Mouse (Mus musculus) kidney, adult 2 months (tissue): ENCODE measurements around the gene Slc6a5. TPM values are rescaled to one million over a fixed set of nuclear protein-coding genes. Genes with fewer than 3 reads are reported as not detected.

Experiments
- DNase-seq: peaks from one replicate; pipeline ENCODE4 v3.0.0; 2021
- H3K27ac ChIP-seq: fragments of 200-500 bp; 2 replicates; pipeline ENCODE4 v1.5.1; 2012; ENCODE audit warnings: low read depth, low read length, control low read depth, inconsistent platforms; ENCODE audit not compliant: insufficient read depth
- H3K27me3 ChIP-seq: fragments of 200-500 bp; replicated peaks from 2 replicates; pipeline ENCODE4 v1.6.1; 2012; ENCODE audit warnings: mild to moderate bottlenecking, moderate library complexity, low read length, inconsistent platforms; ENCODE audit not compliant: control insufficient read depth, insufficient read depth
- H3K36me3 ChIP-seq: fragments of 200-500 bp; 2 replicates; pipeline ENCODE4 v1.6.1; 2012; ENCODE audit warnings: mild to moderate bottlenecking, moderate library complexity, low read length, inconsistent platforms; ENCODE audit not compliant: control insufficient read depth, insufficient read depth
- H3K4me1 ChIP-seq: fragments of 200-500 bp; 2 replicates; pipeline ENCODE4 v1.6.1; 2011; ENCODE audit warnings: low read length; ENCODE audit not compliant: control insufficient read depth, insufficient read depth
- H3K4me3 ChIP-seq: fragments of 200-500 bp; 2 replicates; pipeline ENCODE4 v1.5.1; 2011; ENCODE audit warnings: mild to moderate bottlenecking, low read depth, low read length, control low read depth; ENCODE audit not compliant: insufficient read depth
- CTCF ChIP-seq: fragments of 200-500 bp; conservative IDR thresholded peaks from 2 replicates; pipeline ENCODE4 v1.5.1; 2011; ENCODE audit warnings: low read depth, mild to moderate bottlenecking, control low read depth, low read length, moderate library complexity, mixed read lengths; ENCODE audit not compliant: insufficient read depth, insufficient read length
- POLR2A ChIP-seq: fragments of 200-500 bp; IDR thresholded peaks from one replicate; pipeline ENCODE4 v1.6.1; 2011; ENCODE audit warnings: low read depth, low read length, control low read depth
- WGBS: fragments of 180-500 bp; shearing (Covaris S2); methylation state at CpG from one replicate; pipeline ENCODE4 v1.1.7; 2018; 5-methylcytosine and 5-hydroxymethylcytosine counted together
- polyA plus RNA-seq: library from polyadenylated mRNA; depleted of rRNA; stranded (reverse); fragments of >200 nt; gene quantifications from 2 replicates; pipeline ENCODE4 v1.2.3, GENCODE M21; 2012

Gene Slc6a5
- polyA plus RNA-seq, 1 experiment, result not detected

DNA sequence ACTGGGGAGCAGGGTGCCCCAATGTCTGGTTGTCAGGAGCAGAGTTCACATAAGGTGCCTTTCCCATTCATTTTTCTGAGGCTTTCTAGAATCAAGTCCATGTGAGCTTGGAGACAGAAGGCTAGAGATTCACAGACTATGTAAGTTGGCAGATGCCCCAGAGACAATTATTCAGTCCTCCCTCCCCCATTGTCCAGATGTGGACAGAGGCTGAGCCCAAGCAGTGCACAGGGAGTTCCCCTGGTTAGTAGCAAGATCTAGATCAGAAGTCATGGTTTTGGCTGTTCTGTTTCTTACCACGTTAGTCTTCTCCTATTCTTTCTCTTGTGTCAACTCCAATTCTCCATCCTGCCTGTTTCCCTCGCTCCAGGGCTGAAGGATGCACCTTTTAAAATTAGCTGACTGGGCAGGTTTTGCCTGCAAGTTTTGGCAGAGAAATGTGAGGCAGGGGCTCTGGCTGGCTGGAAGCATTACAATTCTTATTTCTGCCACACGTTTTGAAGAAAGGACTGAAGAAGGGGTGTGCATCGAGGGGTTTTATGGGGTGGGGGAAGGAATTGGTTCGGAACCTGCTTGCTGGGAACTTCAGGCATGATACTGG lies 3.9 kb downstream of the Slc6a5 start:
- no peak for DNase-seq
- TF ChIP-seq POLR2A (no peak), CTCF (no peak)
- Histone ChIP-seq H3K36me3 (no peaks in the 10 kb centered on the region), H3K4me1 (no peaks in the 10 kb centered on the region; the same call in 1 of the 2 replicates), H3K4me3 (no peak overlapping the region), H3K27ac (no peak overlapping the region), H3K27me3 (peaks cover 5% of the 10 kb centered on the region; the same call in 1 of the 2 replicates)
- WGBS, result 6% methylated on average over 5 of the region's 5 CpGs

- DNase-seq, result no peak
- Histone ChIP-seq H3K4me3 (no peak overlapping the region), H3K27ac (no peak overlapping the region), H3K4me1 (no peaks in the 10 kb centered on the region; the same call in 1 of the 2 replicates), H3K27me3 (peaks cover 5% of the 10 kb centered on the region; the same call in 1 of the 2 replicates), H3K36me3 (no peaks in the 10 kb centered on the region)
- TF ChIP-seq POLR2A (no peak), CTCF (no peak)
- WGBS, result 18% methylated on average over 9 of the region's 9 CpGs
Observed at GRCm38 (mm10) chr7:49914946-49915345, 5.0 kb downstream of the Slc6a5 start.

DNA sequence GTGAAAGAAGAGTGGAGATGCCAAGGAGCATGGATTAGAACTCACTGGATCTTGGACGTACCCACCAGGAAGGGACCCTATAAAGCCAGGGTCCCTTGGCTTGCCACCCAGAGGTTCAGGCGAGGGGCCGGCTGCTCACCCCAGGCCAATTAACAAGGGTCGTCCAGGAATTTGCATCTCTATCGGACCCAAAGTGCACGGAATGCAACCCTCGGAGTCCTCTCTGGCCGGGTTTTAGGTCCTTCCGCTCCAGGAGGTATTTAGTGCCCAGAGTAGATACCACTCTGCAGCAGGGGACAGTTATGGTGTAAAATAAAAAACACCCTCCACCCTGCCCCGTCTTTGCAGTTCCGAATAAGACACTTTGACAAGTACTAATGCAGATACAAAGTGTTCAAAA lies 5.5 kb downstream of the Slc6a5 start:
- no peak for TF ChIP-seq POLR2A
- no peak for TF ChIP-seq CTCF
- 14% methylated on average over 11 of the region's 11 CpGs for WGBS
- H3K4me3 ChIP-seq, result no peak overlapping the region
- H3K36me3 ChIP-seq, result no peaks in the 10 kb centered on the region
- H3K27ac ChIP-seq, result no peak overlapping the region
- no peaks in the 10 kb centered on the region for H3K4me1 ChIP-seq
- H3K27me3 ChIP-seq, result peaks cover 5% of the 10 kb centered on the region; the same call in 1 of the 2 replicates
- DNase-seq, result no peak

DNA sequence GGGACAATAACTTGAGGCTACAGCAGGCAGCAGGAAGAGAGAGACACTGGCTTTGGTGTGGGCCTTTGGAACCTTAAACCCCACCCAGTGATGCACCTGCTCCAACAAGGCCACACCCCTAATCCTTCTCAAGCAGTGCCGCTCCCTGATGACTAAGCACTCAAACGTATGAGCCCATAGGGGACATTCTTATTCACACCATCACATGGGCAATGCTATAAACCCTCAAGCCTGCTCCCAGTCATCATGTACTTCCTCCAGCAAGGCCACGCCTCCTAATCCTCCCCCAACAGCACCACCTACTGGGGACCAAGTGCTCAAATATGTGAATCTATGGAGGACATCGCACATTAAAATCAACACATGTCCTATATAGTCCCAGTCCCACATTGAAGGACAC lies 9.5 kb downstream of the Slc6a5 start:
- no peak overlapping the region for H3K27ac ChIP-seq
- no peaks in the 10 kb centered on the region for H3K27me3 ChIP-seq
- WGBS, result 87% methylated on average over 4 of the region's 4 CpGs
- H3K36me3 ChIP-seq, result no peaks in the 10 kb centered on the region
- no peaks in the 10 kb centered on the region for H3K4me1 ChIP-seq
- H3K4me3 ChIP-seq, result no peak overlapping the region
- no peak for DNase-seq
- TF ChIP-seq CTCF (no peak), POLR2A (no peak)

DNA sequence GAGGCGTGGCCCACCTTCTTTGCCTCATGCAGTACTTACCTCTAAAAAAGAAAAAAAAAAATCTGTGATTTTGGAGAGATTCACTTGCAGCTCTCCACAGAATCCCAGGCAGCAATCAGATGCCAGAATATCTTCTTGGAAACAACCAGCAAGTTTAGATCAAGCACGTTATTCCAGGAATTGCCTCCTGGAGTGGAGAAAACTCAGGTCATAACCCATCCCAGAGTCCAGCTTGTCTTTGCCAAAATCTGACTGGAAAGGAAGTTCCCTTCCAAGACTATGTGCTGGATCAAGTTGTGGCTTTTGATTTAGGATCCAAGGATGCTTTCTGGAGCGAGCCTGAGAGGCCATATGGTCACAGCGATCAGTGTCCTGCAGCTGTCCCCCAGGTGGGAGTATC lies 10.8 kb downstream of the Slc6a5 start:
- no peak overlapping the region for H3K4me3 ChIP-seq
- no peaks in the 10 kb centered on the region for H3K27me3 ChIP-seq
- H3K4me1 ChIP-seq, result no peaks in the 10 kb centered on the region
- DNase-seq, result peak; percentile 68
- TF ChIP-seq CTCF (no peak), POLR2A (no peak)
- 55% methylated on average over 4 of the region's 4 CpGs for WGBS
- no peak overlapping the region for H3K27ac ChIP-seq
- no peaks in the 10 kb centered on the region for H3K36me3 ChIP-seq

GRCm38 (mm10) chr7:49922928-49923327 lies 13.0 kb downstream of the Slc6a5 start:
- DNase-seq, result no peak
- TF ChIP-seq POLR2A (no peak), CTCF (no peak)
- Histone ChIP-seq H3K27ac (no peak overlapping the region), H3K4me3 (no peak overlapping the region), H3K4me1 (no peaks in the 10 kb centered on the region), H3K27me3 (no peaks in the 10 kb centered on the region), H3K36me3 (no peaks in the 10 kb centered on the region)
- WGBS, result 46% methylated on average over 4 of the region's 4 CpGs

- TF ChIP-seq POLR2A (no peak), CTCF (peak; percentile 97)
- 1% methylated on average over 13 of the region's 13 CpGs for WGBS
- no peaks in the 10 kb centered on the region for H3K27me3 ChIP-seq
Observed at GRCm38 (mm10) chr7:49923376-49923775, 13.4 kb downstream of the Slc6a5 start.

DNA sequence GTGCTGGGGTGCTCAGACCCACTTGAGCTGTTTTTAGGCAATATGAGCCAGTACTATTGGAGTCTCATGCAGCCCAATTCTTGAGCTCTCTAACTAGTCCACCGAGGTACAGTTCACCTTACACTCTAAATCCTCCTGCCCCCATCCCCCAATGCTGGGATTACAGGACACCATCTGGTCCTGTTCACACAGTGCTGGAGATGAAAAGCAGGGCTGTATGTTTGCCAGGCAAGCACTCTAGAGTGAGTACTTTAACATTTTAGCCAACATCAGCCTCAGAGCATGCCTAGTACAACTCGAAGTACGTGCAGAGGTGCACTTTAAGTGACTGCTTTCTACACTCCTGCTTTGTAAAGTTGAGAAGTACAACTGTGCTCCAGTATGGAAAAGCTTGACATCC lies 18.6 kb downstream of the Slc6a5 start:
- TF ChIP-seq CTCF (no peak), POLR2A (no peak)
- WGBS, result 59% methylated on average over 3 of the region's 3 CpGs
- H3K36me3 ChIP-seq, result no peaks in the 10 kb centered on the region
- H3K4me1 ChIP-seq, result no peaks in the 10 kb centered on the region
- H3K27me3 ChIP-seq, result no peaks in the 10 kb centered on the region
- no peak for DNase-seq
- H3K27ac ChIP-seq, result no peak overlapping the region
- H3K4me3 ChIP-seq, result no peak overlapping the region

More at GRCm38 (mm10) chr7:49923376-49923775, 13.4 kb downstream of the Slc6a5 start:
- Histone ChIP-seq H3K36me3 (no peaks in the 10 kb centered on the region), H3K27ac (no peak overlapping the region), H3K4me1 (no peaks in the 10 kb centered on the region), H3K4me3 (no peak overlapping the region)
- peak; percentile 81 for DNase-seq
